Mouse (Mus musculus) CH12.LX (cell line): Measurements from ENCODE around the gene Nudt6. TPM values are rescaled to one million over a fixed set of nuclear protein-coding genes. Genes with fewer than 3 reads are reported as not detected.

ENCODE experiments used
- DNase-seq: peaks from one replicate; pipeline ENCODE4 v3.0.0-alpha.2; 2013; ENCODE audit errors: extremely low read depth
- H3K27ac ChIP-seq: 2 replicates; pipeline ENCODE4 v1.5.1; 2012; ENCODE audit warnings: low read depth, mild to moderate bottlenecking, control low read depth, moderate library complexity; ENCODE audit not compliant: insufficient read depth
- H3K27me3 ChIP-seq: replicated peaks from 2 replicates; pipeline ENCODE3; 2012; ENCODE audit warnings: inconsistent platforms
- H3K36me3 ChIP-seq, 2 experiments: replicated peaks in 1 of 2; 2 replicates each; pipeline versions ENCODE3 to v1.6.1; 2012; ENCODE audit warnings: inconsistent platforms in 1 of 2, low read length in 1 of 2, mild to moderate bottlenecking in 1 of 2, mixed read lengths in 1 of 2, moderate library complexity in 1 of 2; ENCODE audit not compliant: control insufficient read depth in 1 of 2, insufficient read depth in 1 of 2
- H3K4me1 ChIP-seq, 2 experiments: 2 replicates each; pipeline ENCODE4 v1.6.1; 2012; ENCODE audit warnings: inconsistent platforms in 1 of 2, moderate library complexity in 1 of 2; ENCODE audit not compliant: insufficient read depth in 2 of 2, control insufficient read depth in 1 of 2
- H3K4me2 ChIP-seq: 2 replicates; pipeline ENCODE4 v1.6.1; 2012; ENCODE audit warnings: low read depth, mild to moderate bottlenecking, control low read depth; ENCODE audit not compliant: poor library complexity, insufficient read depth, severe bottlenecking
- H3K4me3 ChIP-seq, 3 experiments: fragments of 150-350 bp in 1 of 3; sonication (generic) in 1 of 3; replicated peaks in 1 of 3; 2 replicates each; pipeline versions ENCODE3 to v1.5.1; 2011 to 2012; ENCODE audit warnings: low read depth in 2 of 3, low read length in 2 of 3, mild to moderate bottlenecking in 2 of 3, moderate library complexity in 2 of 3, control low read depth in 1 of 3, improper control_type of control experiment in 1 of 3, inconsistent platforms in 1 of 3, mixed read lengths in 1 of 3; ENCODE audit not compliant: poor library complexity in 1 of 3
- H3K79me2 ChIP-seq: replicated peaks from 2 replicates; pipeline ENCODE4 v1.6.1; 2012; ENCODE audit warnings: mild to moderate bottlenecking, moderate library complexity; ENCODE audit not compliant: control insufficient read depth, poor library complexity, insufficient read depth, severe bottlenecking; ENCODE audit errors: extremely low read depth
- H3K9ac ChIP-seq: 2 replicates; pipeline ENCODE4 v1.6.1; 2012; ENCODE audit warnings: low read depth, mild to moderate bottlenecking, control low read depth, moderate library complexity; ENCODE audit not compliant: insufficient read depth
- H3K9me3 ChIP-seq: replicated peaks from 2 replicates; pipeline ENCODE3; 2012; ENCODE audit warnings: low read length, inconsistent platforms, mixed read lengths
- CTCF ChIP-seq, 2 experiments: IDR thresholded peaks in 1 of 2; conservative IDR thresholded peaks in 1 of 2; 2 replicates each; pipeline ENCODE4 v1.5.1; 2011 to 2012; ENCODE audit warnings: low read depth in 2 of 2, low read length in 2 of 2, improper control_type of control experiment in 1 of 2, inconsistent platforms in 1 of 2, mild to moderate bottlenecking in 1 of 2, moderate library complexity in 1 of 2
- ELF1 ChIP-seq: IDR thresholded peaks from 2 replicates; pipeline ENCODE4 v1.6.1; 2014; ENCODE audit warnings: low read depth, mild to moderate bottlenecking, inconsistent platforms, low read length, improper control_type of control experiment
- ETS1 ChIP-seq: conservative IDR thresholded peaks from 2 replicates; pipeline ENCODE4 v1.6.1; 2012; ENCODE audit warnings: low read depth, mild to moderate bottlenecking, inconsistent platforms, low read length, improper control_type of control experiment, moderate library complexity
- MAX ChIP-seq: IDR thresholded peaks from 2 replicates; pipeline ENCODE4 v1.6.1; 2011; ENCODE audit warnings: low read length, improper control_type of control experiment
- MXI1 ChIP-seq: IDR thresholded peaks from 2 replicates; pipeline ENCODE4 v1.6.1; 2011; ENCODE audit warnings: mild to moderate bottlenecking, low read depth, low read length, improper control_type of control experiment
- MYC ChIP-seq: IDR thresholded peaks from 2 replicates; pipeline ENCODE4 v1.6.1; 2011; ENCODE audit warnings: low read depth, mild to moderate bottlenecking, improper control_type of control experiment, low read length
- NRF1 ChIP-seq: IDR thresholded peaks from 2 replicates; pipeline ENCODE4 v1.6.1; 2014; ENCODE audit warnings: low read depth, mild to moderate bottlenecking, inconsistent platforms, low read length, improper control_type of control experiment, moderate library complexity
- POLR2AphosphoS2 ChIP-seq: IDR thresholded peaks from 2 replicates; pipeline ENCODE4 v1.6.1; 2011; ENCODE audit warnings: low read depth, low read length, improper control_type of control experiment
- RAD21 ChIP-seq: IDR thresholded peaks from 2 replicates; pipeline ENCODE4 v1.6.1; 2011; ENCODE audit warnings: low read depth, mild to moderate bottlenecking, low read length, improper control_type of control experiment, moderate library complexity
- SMC3 ChIP-seq: IDR thresholded peaks from 2 replicates; pipeline ENCODE4 v1.6.1; 2011; ENCODE audit warnings: low read depth, low read length, improper control_type of control experiment
- TBP ChIP-seq: conservative IDR thresholded peaks from 2 replicates; pipeline ENCODE4 v1.6.1; 2011; ENCODE audit warnings: low read depth, low read length, improper control_type of control experiment
- TCF12 ChIP-seq: IDR thresholded peaks from 2 replicates; pipeline ENCODE4 v1.6.1; 2014; ENCODE audit warnings: low read depth, mild to moderate bottlenecking, inconsistent platforms, low read length, improper control_type of control experiment
- ZC3H11A ChIP-seq: IDR thresholded peaks from 2 replicates; pipeline ENCODE4 v1.6.1; 2012; ENCODE audit warnings: low read depth, mild to moderate bottlenecking, inconsistent platforms, low read length, improper control_type of control experiment
- ZKSCAN1 ChIP-seq: IDR thresholded peaks from 2 replicates; pipeline ENCODE4 v1.6.1; 2012; ENCODE audit warnings: low read depth, inconsistent platforms, low read length, improper control_type of control experiment, borderline replicate concordance
- ZMIZ1 ChIP-seq: IDR thresholded peaks from 2 replicates; pipeline ENCODE4 v1.6.1; 2012; ENCODE audit warnings: low read depth, mild to moderate bottlenecking, inconsistent platforms, low read length, improper control_type of control experiment
- ZNF384 ChIP-seq: IDR thresholded peaks from 2 replicates; pipeline ENCODE4 v1.6.1; 2012; ENCODE audit warnings: low read depth, low read length, improper control_type of control experiment, inconsistent platforms
- dilution Hi-C: fragments of 300-500 bp; cut with MboI; formaldehyde crosslinking; loops from 2 replicates; pipeline ENCODE4 v1.14.3; 2020; ENCODE audit warnings: low sequenced_read_pairs; ENCODE audit not compliant: extremely low pct_unique_long_range_greater_than_20kb, extremely low pct_ligation_motif_present
- in situ Hi-C: fragments of 300-500 bp; cut with MboI; formaldehyde crosslinking; loops from 3 replicates; pipeline ENCODE4 v1.14.3; 2019; ENCODE audit warnings: low sequenced_read_pairs, low pct_ligation_motif_present, low pct_unique_long_range_greater_than_20kb, mixed read lengths
- polyA plus RNA-seq: library from polyadenylated mRNA; unstranded; fragments of >175 nt; gene quantifications from 2 replicates; pipeline ENCODE4 v1.2.1, GENCODE M21; 2012; ENCODE audit warnings: low read depth; ENCODE audit not compliant: insufficient read length
- total RNA-seq, 2 experiments: library from RNA; depleted of rRNA; stranded (reverse); fragments of 300-350 nt in 1 of 2; fragments of >200 nt in 1 of 2; gene quantifications; 2 replicates each; pipeline ENCODE4 v1.2.3; 2012 to 2014

Nudt6 gene
- total and polyA plus RNA-seq, 3 experiments = 6.0 to 9.6 (median 9.4) TPM

DNA sequence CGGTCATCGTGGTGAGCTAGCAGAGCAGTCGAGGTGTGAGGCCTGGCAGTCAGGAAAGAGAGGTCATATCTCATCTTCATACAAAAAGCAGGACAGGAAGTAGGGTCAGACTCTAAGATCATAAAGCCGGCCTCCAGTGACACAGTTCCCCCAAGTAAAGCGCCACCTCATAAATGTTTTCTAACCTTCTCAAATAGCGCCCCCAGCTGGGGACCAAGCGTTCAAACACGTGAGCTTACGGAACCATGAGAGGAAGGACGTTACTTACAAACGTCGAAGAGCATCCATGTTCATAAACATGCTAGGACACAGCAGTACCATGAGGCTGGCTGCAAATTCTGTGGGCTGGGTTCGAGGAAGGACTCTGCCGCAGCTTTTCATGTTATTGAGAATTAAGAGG is 40.8 kb downstream of the Nudt6 start:
- dilution Hi-C loops = no loop called here

DNA sequence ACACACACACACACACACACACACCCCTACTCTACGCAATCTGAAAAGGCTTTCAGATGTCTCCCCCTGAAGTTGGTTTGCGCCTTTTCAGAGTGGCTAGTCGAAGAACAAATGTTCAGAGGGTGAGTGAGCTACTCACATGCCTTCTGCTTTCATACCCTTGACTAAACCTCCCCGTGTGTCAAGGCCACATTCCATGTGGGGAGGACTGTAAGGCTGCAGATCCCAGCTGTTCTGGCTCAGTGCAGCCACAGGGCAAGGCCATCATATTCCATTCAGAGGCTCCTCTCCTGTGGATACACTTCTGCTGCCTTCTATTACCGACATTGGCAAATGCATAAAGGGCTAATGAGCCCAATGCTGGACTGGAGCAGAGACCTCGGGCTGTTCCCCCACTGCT is 41.6 kb downstream of the Nudt6 start:
- H3K36me3 ChIP-seq = no peaks in the 10 kb centered on the region
- dilution Hi-C loops = no loop called here
- H3K9ac ChIP-seq = no peak overlapping the region
- DNase-seq = no peak
- no peaks in the 10 kb centered on the region for H3K9me3 ChIP-seq
- no peaks in the 10 kb centered on the region for H3K27me3 ChIP-seq
- H3K4me3 ChIP-seq = no peak overlapping the region
- no peak overlapping the region for H3K4me2 ChIP-seq
- H3K27ac ChIP-seq = no peak overlapping the region
- TF ChIP-seq ZKSCAN1 = no peak
- no peak for TF ChIP-seq TCF12
- TF ChIP-seq POLR2AphosphoS2 = no peak
- no peak for TF ChIP-seq MXI1
- no peaks in the 10 kb centered on the region for H3K4me1 ChIP-seq
- in situ Hi-C loops = no loop called here
- H3K79me2 ChIP-seq = no peaks in the 10 kb centered on the region

More for the DNA sequence above, 40.8 kb downstream of the Nudt6 start:
- H3K9ac ChIP-seq = no peak overlapping the region
- H3K36me3 ChIP-seq = no peaks in the 10 kb centered on the region
- no peak for TF ChIP-seq TCF12
- no peak for TF ChIP-seq ETS1
- TF ChIP-seq RAD21 = peak; percentile 58
- peak in 1 of 2 experiments; percentile 67; a peak in 2 of 4 replicates for TF ChIP-seq CTCF (conservative IDR thresholded peaks at IDR 0.05 in 1 of 2, IDR thresholded peaks at IDR 0.05 in 1 of 2; ENCODE audit: low read depth in 2 of 2, low read length in 2 of 2)
- no peak for TF ChIP-seq ZMIZ1
- TF ChIP-seq ZNF384 = no peak
- TF ChIP-seq TBP = no peak
- peak; percentile 49 for TF ChIP-seq SMC3
- no peak for TF ChIP-seq ELF1
- no peaks in the 10 kb centered on the region for H3K4me1 ChIP-seq
- no peak overlapping the region for H3K27ac ChIP-seq
- DNase-seq = peak; percentile 46
- in situ Hi-C loops = no loop called here
- H3K4me3 ChIP-seq = no peak overlapping the region
- no peaks in the 10 kb centered on the region for H3K27me3 ChIP-seq
- no peak overlapping the region for H3K4me2 ChIP-seq
- H3K79me2 ChIP-seq = no peaks in the 10 kb centered on the region
- no peaks in the 10 kb centered on the region for H3K9me3 ChIP-seq

DNA sequence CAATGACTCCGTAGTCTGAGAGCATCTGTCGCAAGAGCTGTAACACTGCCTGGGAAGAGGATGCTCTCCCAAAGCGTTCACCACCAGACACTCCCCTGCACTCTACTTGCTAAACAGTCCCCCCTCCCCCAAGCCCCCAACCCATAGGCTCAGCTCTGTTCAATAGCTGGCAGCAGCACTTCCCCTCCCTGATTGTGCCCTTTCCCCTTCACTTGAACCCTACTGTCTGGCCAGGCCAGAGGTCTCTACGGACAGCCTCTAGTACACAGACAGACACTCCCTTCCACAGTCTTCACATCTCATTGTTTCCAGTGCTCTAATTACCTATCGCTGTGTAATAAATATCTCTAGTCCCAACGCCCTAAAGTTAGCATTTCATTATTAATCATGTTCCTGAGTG is 42.1 kb downstream of the Nudt6 start:
- no peak for DNase-seq
- H3K9me3 ChIP-seq = no peaks in the 10 kb centered on the region
- in situ Hi-C loops = no loop called here
- no peaks in the 10 kb centered on the region for H3K4me1 ChIP-seq
- H3K4me3 ChIP-seq = no peak overlapping the region
- H3K4me2 ChIP-seq = no peak overlapping the region
- no peak overlapping the region for H3K27ac ChIP-seq
- H3K79me2 ChIP-seq = no peaks in the 10 kb centered on the region
- dilution Hi-C loops = no loop called here
- H3K27me3 ChIP-seq = no peaks in the 10 kb centered on the region
- TF ChIP-seq NRF1 = no peak
- TF ChIP-seq ZNF384 = no peak
- TF ChIP-seq MYC = no peak
- no peak for TF ChIP-seq TCF12
- no peak for TF ChIP-seq ZC3H11A
- TF ChIP-seq POLR2AphosphoS2 = no peak
- TF ChIP-seq MAX = no peak
- no peak overlapping the region for H3K9ac ChIP-seq
- H3K36me3 ChIP-seq = no peaks in the 10 kb centered on the region
